Mouse (Mus musculus): Measurements from ENCODE around the gene Cotl1.
"Not testable (repeated sequence)": the region's sequence is repeated elsewhere in the genome, so short reads cannot be mapped to it uniquely, and the experiment has no call there.

Cotl1 gene

DNA sequence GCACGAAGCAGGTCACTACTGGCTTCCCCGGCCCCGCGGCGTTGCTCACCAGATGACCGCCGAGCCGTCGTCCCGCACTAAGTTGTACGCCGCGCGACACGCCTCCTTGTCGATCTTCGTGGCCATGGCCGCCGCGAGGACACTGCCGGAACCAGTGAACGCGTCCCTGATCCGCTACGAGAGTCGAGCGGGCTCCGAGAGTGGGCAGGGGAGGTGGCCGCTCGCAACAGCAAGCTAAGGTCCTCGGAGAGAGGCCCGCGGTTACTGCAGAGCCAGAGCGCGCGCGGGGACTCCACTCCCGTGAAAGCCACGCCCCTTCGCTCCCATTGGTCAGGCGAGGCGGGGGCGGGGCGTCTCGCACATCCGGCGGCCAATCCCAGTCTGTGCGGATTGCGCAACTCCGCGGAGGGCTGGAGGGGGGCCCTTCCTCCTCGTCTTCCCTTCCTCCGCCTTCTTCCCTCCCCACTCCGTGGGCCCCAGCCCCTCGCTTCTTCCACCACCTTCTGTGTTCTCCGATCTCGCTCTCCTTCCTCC is at the start of gene Cotl1:
TSS of gene Cotl1 (minus strand) at position 270 of the 534 bp plus-strand sequence.
- DNase-seq (ENCODE audit: extremely low read depth, low read depth): peak; percentile 68

DNA sequence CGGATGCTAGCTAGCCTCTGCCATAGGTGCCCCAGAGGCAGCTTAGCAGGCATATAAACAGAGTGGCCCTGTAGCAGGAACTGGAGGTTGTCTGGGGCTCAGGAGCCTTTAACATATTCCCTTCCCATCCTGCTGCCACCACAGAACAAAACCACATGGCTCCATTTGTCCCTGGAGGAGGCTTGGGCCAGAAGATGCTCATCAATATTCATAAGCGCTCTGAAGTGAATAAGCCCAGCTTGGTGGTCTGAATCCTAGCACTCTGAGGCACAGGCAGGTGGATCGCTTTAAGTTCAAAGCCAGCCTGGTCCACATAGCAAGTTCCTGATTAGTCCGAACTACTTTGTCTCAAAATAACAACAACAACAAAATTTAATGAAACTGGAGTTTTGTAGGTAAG is 47.7 kb upstream of the Cotl1 start:
- DNase-seq (ENCODE audit: extremely low read depth, low read depth): no peak

DNA sequence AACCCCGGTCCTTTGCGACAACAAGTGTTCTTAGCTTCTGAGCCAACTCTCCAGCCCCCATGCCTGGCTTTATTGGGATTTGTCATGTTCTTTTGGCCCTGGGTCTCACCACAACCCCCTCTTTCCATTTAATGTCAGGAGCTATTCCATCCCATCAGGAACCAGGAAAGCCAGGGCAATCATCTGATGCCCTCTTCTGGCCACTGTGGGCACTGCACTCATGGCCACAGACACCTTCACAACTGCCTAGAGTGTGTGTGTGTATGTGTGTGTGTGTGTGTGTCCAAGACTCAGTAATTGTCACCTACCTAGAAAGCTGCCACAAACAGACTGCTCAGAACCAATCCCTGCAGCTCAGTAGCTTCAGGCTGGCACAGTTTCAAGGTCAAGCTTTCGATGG is 46.8 kb upstream of the Cotl1 start:
- DNase-seq (ENCODE audit: extremely low read depth, low read depth): peak; percentile 9

DNA sequence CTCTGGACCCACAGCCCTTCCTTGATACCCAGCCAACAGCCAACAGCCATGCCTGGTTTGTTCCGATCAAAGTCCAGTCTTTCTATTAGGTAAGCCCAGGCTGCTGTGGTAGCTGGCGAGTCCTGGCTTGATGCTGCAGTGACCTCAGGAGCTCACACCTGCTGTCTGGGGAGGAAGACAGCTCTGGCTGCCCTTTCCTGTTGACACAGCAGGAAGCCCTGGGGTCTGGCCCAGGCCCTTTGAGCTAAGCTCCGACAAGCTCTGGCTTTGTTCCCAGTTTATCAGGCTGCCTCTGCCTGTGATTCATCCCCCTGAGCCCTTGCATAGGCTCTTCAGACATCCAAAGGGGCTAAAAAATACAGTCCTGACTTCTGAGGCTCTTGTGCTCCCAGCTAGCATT is 45.3 kb upstream of the Cotl1 start:
- no peak for DNase-seq (ENCODE audit: extremely low read depth, low read depth)

DNA sequence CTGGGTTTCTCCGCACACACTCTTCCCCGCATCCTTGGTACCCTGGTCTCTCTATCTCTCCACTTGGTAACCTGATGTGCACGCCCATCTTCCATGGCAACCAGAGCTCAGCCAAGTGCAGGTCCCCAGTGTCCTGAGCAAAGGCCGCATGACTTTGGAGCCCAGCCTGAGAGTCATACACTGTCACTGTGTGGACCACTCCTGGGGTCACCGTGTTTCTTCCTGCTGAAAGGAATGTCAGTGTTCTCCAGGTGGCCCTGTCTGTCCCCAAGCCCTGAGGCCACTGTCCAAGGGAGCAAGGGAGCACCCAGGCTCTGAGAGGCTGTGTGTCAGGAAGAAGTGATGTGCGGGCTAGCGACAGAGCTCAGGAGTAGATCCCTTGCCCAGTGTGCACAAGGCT is 42.9 kb upstream of the Cotl1 start:
- no peak for DNase-seq (ENCODE audit: extremely low read depth, low read depth)

DNA sequence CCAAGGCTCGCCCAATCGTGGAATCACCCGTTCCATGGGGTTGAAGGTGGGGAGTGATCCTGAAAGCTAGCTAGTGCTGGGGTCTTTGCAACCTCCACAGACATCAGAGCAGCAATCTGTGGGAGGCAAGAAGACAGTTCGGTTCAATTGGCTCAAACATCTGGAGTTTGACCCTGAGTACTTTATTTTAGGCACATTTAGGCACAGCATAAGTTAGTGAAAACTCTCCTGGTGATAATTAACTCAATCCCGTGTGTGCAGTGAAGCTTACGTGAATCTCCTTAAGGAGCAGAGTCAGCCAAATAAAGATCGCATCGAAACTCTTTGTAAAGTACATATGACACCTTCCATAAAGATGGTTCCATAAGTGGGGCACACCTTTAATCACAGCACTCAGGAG is 41.6 kb upstream of the Cotl1 start:
- no peak for DNase-seq (ENCODE audit: extremely low read depth, low read depth)

DNA sequence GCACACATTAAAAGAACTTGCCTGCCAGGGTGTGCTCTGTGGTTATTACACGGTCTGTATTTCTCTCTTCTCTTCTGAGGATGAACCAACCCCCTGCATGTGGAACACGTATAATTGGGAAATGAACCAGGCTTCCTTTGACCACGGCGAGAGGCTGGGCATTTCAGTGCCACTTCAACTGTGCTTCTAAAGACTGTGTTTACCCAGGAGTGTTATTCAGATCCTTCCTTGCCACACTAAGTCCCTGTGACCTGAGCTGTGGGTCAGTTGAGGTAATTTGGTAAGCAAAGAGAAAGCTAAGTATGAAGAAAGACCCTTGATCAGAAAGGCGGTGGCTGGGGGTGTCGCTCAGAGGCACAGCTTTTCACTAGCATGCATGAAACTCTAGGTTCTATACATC is 41.0 kb upstream of the Cotl1 start:
- DNase-seq (ENCODE audit: extremely low read depth, low read depth): no peak

DNA sequence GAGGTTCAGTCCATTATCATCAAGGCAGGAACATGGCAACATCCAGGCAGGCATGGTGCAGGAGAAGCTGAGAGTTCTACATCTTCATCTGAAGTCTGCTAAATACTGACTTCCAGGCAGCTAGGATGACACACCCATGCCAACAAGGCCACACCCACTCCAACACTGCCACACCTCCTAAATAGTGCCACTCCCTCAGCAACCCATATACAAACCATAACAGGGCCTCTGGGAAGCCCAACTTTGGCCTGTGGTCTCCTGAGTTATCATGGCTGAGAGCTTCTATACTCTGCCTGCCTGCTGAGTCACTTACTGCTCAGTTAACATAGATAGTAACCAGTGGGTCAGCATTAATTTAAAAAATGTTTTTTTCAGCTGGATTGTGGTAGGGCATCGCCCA is 32.8 kb upstream of the Cotl1 start:
- peak; percentile 53 for DNase-seq (ENCODE audit: extremely low read depth, low read depth)

DNA sequence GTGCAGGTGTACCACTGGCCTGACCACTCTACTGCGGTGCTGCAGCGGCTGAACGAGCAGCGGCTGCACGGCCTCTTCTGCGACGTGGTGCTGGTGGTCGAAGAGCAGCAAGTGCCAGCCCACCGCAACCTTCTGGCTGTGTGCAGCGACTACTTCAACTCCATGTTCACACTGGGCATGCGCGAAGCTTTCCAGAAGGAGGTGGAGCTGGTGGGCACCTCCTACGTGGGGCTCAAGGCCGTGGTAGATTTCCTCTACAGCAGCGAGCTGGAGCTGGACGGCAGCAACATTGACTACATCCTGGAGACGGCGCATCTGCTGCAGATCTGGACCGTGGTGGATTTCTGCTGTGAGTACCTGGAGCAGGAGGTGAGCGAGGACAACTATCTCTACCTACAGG is 29.3 kb upstream of the Cotl1 start:
- no peak for DNase-seq (ENCODE audit: extremely low read depth, low read depth)

DNA sequence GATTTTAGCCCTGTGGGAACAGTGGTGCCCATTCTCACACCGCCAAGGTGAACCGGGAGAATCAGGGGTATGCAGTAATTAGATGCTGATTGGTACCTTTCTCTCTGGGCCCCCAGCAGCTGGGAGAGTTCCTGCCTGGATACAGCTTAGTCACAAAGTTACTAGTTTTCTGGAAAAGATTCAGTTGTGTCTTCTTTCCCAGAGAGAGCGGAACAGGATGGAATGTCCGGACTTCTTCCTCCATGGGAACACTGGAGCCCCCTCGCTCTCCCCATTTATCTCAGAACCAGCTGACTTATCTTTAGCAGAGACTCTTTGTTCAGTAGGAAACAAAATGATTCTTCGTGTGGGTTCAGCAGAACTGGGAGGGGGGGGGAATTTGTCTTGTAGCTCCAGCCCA is 22.4 kb upstream of the Cotl1 start:
- no peak for DNase-seq (ENCODE audit: extremely low read depth, low read depth)

DNA sequence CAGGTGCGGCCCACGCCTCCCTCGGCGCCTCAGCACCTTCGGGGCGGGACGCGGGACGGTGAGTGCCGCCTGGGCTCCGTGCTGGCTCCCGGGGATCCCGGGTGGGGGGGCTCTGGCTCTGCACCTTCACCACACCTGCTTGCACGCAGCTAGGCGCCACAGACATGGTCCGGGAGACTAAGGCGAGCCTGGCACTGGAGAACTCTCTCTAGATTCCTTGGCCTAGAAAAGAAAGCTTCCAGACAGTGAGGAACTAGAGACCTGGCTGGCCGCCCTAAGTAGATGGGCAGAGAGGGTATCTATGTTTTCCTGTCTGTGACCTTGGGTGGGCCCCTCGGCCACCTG is 22.0 kb upstream of the Cotl1 start:
- no peak for DNase-seq (ENCODE audit: extremely low read depth, low read depth)

DNA sequence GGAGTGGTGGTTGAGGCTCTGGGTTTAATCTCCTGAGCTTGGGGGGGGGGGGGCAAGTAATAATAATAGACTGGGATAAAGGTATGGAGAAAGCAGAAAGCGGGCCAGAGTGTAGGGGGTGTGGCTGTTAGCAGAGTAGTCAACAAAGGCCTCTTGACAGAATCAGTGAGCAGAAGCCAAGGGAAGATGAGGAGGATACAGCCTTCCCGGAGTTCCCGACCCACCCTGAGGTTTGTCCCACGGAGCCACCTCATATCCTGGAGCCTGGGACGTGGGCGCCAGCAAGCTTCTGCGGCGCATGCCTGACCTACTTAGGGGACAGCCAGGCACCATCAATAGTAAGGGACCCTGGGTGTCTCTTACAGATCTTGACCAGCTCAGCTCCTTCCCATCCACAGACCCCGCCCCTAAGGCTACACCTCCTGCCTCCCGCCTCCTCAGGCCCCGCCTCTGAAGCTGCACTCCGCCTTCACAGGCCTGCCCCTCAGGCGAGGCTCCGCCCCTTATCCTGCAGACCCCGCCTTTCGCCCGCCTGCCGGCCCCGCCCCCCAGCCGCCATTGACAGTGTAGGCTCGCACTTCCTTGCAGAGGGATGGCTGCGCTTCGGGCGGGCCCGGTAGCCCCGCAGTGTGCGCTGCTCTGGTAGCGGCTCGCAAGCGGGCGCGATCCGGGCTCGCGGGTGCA is 21.5 kb upstream of the Cotl1 start, which contains the start of gene Klhl36:
TSS of gene Klhl36 (plus strand) at position 561 of the 684 bp plus-strand sequence.
- peak; percentile 66 for DNase-seq (ENCODE audit: extremely low read depth, low read depth)

DNA sequence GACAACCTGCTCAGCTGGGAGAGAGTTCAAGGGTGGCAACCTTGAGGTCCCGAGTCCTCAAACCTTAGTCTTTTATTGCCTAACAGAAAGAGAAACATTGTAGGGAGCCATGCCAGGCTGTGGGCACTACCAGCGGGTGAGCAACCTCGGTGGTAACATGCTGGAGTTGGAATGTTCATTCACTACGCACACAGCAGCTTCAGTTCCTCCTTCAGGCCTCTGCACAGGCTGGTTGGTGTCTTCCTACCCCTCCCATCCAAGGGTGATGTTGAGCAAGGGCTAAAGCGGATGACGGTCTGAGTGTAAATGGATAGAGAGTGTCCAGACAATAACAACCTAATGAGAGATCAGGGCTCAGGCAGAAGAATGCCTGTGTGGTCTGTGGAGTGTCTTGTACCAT is 17.4 kb upstream of the Cotl1 start:
- no peak for DNase-seq (ENCODE audit: extremely low read depth, low read depth)

DNA sequence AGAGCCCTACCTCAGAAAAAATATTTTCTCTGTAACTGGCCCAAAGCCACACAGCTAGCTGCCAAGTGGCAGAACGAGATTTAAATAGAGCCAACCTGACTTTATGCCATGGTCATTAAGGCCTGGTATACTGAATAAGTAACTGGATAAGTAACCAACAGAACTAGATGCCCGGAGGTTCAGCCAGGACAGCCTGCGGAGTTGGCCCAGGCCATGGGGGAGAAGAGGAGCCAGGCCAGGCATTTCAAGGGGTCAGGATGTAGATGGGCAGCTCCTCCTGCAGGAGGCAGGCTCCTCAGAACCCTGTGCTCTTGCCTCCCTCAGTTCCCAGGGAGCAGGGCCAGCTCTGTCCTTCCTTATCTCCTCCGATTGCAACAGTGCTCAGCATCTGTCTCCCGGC is 15.3 kb upstream of the Cotl1 start:
- DNase-seq (ENCODE audit: extremely low read depth, low read depth): no peak

DNA sequence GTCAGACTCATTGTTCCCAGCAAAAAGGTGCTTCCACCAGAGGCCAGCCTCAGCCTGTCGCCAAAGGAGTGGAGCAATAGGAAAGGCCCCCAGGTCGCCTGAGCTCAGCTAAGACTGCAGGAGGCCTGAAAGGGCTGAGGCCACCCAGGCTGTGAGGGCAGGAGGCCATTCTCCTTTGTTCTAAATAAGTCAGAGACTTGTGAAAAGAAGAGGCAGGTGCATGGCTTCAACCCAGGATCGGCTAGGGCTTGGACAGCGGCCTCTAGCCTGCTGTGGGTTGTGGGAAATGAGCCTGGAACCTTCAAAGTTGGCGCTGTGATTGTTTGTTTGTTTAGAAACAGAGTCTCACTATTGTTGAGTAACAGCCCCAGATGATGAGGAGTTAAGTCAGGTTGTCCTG is 13.7 kb upstream of the Cotl1 start:
- no peak for DNase-seq (ENCODE audit: extremely low read depth, low read depth)

DNA sequence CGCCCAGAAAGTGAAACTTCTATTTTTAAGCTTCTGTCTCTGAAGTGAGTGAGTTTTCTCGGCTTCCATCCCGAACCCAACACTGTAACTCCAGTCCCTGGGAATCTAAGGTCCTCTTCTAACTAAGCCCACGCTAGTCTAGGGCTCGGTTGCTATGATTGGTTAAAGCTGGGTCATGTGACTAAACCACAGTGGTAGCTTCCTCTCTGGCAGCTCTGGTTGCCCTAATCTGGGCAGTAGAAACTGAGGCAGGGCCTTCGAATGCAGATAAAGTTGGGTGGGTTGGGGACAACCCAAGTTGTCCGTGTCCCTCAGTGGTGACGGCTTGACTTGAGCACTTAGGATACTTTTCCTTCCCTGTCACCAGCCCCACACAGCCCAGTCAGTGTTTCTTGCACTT is 13.2 kb upstream of the Cotl1 start:
- DNase-seq (ENCODE audit: extremely low read depth, low read depth): peak; percentile 58

DNA sequence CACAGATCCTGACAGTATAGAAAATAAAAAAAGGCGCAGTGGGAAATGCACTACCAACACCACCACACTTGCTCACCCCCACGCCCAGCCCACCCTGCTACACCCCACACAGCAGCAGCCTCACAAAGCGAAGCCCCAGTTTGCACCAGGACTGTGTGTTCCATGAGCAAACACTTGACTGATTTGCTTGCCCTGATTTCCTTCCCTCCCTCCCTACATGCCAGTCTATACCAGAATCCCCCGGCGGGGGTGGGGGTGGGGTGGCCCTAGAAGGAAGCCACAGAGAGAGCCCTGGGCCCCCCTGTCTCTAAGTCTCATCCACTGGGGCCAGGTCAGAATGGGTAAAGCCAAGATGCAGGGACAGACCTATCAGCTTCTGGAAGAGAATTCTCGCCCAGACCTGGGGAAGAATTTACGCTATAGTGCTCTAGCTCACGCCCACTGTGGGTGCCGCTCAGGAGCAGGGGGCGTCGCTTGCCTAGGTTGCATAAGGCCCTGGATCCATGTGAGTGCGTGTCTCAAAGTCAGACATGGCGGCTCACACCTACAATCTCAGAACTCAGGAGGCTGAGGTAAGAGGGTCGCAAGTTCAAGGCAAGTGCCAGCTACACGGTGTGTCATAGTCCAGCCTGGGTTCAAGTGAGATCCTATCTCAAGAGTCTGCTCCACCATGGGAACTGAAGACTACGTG is 7.0 kb upstream of the Cotl1 start:
- no peak for DNase-seq (ENCODE audit: extremely low read depth, low read depth)

DNA sequence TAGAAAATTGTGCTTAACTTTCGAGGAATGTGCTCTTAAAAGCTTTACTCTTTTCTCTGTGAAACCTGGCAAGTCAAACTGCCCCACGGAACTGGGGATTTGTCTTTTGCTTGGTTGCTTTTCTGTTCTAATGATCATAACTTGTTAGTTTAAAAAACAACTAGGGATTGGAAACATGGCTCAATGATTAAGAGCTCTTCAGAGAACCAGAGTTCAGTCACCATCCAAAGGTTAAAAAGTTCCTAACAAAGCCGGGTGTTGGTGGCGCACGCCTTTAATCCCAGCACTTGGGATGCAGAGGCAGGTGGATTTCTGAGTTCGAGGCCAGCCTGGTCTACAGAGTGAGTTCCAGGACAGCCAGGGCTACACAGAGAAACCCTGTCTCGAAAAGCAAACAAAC is 5.4 kb upstream of the Cotl1 start:
- DNase-seq (ENCODE audit: extremely low read depth, low read depth): not testable (repeated sequence)

DNA sequence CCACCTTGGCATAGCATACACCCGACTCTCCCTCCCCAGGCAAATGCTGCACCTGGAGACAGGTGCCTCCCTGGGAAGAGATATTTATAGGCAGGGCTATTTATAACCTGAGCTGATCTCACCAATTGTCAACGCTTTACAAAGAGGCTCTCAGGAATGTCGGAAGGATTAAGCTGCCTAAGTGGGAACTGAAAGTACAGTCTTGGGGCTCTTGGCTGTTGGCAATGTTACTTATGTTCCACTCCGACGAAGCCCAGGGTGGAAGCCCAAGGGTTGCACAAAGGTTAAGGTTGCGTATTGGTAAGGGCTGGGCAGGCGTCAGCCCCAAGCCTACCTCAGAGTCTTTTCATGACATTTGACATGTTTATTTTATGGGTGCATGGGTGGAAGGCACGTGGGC is 4.2 kb upstream of the Cotl1 start:
- no peak for DNase-seq (ENCODE audit: extremely low read depth, low read depth)

DNA sequence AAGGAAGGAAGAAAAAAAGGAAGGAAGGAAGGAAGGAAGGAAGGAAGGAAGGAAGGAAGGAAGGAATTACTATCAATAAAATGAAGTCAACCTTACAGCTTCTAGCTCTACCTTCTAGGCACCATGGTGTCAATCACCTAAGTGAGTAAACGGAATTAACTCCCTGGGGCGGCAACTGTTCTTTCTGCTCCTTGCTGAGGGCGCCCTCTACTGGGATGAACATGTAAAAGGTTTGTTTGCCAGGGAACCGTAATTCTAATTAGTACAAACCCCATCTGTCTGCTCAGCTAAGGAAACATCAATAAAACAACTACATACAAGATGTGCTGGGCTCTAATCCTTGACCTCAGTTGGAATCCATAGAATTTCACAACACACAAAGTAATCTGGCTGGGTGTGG is 3.1 kb upstream of the Cotl1 start:
- DNase-seq (ENCODE audit: extremely low read depth, low read depth): peak; percentile 63

DNA sequence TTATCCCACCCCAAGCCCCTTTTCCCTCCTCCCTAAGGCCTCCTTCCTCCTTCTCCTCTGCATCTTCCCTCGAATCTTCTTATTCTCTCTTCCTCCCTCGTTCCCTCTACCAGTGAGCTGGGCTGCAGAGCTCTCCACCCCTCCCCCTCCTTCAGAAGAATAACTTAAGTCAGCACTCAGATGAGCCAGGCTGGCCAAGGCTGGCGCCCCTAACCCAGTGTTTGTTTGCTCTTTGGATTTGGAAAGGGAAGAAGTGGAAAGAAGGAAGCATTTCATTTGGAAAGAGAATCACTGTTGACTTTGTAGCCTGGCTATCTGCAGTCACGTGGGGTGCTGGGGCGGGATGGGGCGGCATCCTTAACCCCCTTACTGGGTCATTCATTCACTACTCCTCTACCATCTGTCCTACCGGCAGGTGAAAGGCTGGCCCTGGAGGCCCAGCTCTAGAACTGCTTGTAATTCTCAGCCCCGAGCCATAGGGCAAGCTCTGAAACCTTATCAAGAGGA is 614 bp upstream of the Cotl1 start:
- no peak for DNase-seq (ENCODE audit: extremely low read depth, low read depth)

DNA sequence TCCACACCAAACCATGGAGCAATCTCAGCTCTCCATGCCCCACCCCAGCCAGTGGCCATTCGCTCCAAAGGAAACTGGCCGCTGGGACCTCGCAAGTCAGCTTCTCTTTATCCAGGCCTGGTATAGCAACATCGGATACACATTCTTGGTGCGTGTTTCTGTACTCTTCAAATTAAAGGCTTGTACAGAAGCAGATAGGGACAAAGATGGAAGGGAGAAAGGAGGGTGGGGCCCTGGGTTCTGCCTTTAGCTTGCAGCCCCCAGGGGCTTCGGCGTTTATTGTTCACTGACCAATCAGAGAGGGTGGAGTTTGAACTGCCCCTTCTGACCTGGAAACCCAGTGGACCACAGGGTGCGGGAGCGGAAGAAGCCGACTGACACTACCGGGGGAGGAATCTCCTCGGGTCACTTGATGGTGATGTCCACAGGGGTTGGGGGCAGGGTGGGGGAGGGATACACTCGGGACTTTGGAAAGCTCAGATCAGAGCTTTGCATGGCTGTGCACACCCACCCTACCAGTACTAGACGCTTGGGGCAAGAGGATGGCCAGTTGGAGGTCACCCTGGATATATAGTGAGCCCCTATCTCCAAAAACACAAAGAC is 824 bp downstream of the Cotl1 start:
- no peak for DNase-seq (ENCODE audit: extremely low read depth, low read depth)

DNA sequence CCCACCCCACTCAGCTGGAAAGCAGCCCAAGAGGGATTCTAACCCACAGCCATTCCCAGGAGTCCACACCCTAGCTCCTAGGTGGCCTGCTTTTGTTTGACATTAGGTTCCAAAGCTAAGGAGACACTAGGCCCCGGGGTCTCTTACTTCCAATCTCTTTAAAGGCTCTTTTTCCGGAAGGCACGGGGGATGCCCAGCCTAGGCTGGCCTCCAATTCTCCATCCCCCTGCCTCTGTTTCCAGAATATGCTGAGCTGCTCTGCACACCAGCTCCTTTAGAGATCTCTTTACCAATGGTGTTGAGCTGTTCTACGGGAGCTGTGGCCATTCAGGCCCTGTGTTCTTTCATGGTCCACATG is 1.4 kb downstream of the Cotl1 start:
- no peak for DNase-seq (ENCODE audit: extremely low read depth, low read depth)

Measured in MEL-GATA-1-ER (cell line).